Mouse (Mus musculus): ENCODE measurements around the gene Oser1. TPM values are rescaled to one million over a fixed set of nuclear protein-coding genes. Genes with fewer than 3 reads are reported as not detected.
A peak's percentile ranks its signal among the peaks of the same experiment; 100 is the strongest.

Gene Oser1
- polyA plus RNA-seq, 1 experiment from 2014 or later, result 74.9 TPM

DNA sequence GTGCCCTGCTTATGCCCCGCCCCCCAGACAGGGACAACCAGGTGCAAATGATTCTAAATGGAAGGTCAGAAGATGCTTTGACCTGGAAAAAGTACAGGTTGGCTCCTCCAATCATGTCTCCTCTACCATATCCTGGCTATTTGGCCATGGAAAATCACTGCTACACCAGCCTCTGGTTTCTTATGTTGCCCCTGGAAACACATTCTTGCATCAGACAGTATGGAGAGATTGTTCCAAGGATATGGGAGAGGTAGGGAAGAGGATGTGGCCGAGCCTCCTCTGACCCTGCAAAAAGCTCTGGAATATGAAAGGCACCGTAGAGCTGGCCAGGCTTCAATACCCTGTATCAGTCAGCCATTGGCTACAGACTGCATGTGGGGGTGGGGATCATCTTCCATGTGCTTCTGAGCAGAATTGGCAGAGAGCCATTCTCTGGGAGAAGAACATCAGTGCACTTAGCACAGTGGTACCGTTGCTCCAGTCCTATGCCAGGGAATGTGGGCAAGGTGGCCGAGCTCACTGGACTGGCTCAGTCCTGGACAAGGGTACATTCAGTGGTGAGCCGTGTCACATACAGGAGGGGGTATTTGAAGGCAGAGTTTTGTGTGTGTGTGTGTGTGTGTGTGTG is 26.3 kb upstream of the Oser1 start:
- H3K9me3 ChIP-seq (replicated peaks; ENCODE audit: low read length), result no peaks in the 10 kb centered on the region
- H3K4me1 ChIP-seq (replicated peaks; ENCODE audit: insufficient read depth, low read length), result no peaks in the 10 kb centered on the region
- 65% methylated on average over 6 of the region's 6 CpGs for WGBS
- no peaks in the 10 kb centered on the region for H3K36me3 ChIP-seq (ENCODE audit: insufficient read depth, low read length)
- no peak overlapping the region for H3K27ac ChIP-seq
- no peaks in the 10 kb centered on the region for H3K27me3 ChIP-seq (ENCODE audit: insufficient read depth, low read length)
- no peak for TF ChIP-seq CTCF (IDR thresholded peaks at IDR 0.05; ENCODE audit: low read depth)
- H3K9ac ChIP-seq (ENCODE audit: low read depth, low read length), result no peak overlapping the region
- no peak overlapping the region for H3K4me3 ChIP-seq (replicated peaks; ENCODE audit: low read depth, low read length)
- ATAC-seq (replicated peaks; ENCODE audit: low FRiP score, low read depth) (no peak), DNase-seq (ENCODE audit: low spot score) (peak; percentile 4)
- H3K4me2 ChIP-seq (ENCODE audit: low read length), result no peak overlapping the region

DNA sequence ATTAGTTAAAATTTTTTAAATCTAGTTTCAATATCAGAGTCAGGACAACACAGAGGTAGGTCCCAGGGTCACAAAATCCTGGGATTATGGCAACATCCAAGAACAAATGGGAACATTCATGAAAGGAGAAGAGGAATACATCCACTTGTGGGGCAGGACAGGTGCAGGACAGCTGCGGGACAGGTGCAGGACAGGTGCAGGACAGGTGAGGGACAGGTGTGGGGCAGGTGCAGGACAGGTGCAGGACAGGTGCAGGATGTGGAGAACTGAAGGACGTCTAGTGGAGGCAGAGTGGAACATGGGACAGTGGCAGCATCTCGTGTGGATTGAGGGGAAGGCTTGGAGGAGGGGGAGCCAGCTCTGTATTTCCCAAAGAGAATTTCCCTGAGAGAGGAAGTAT is 24.8 kb upstream of the Oser1 start:
- H3K27me3 ChIP-seq (ENCODE audit: insufficient read depth, low read length), result no peaks in the 10 kb centered on the region
- H3K9ac ChIP-seq (ENCODE audit: low read depth, low read length), result no peak overlapping the region
- no peaks in the 10 kb centered on the region for H3K36me3 ChIP-seq (ENCODE audit: insufficient read depth, low read length)
- no peak for TF ChIP-seq CTCF (IDR thresholded peaks at IDR 0.05; ENCODE audit: low read depth)
- H3K9me3 ChIP-seq (replicated peaks; ENCODE audit: low read length), result no peaks in the 10 kb centered on the region
- no peaks in the 10 kb centered on the region for H3K4me1 ChIP-seq (replicated peaks; ENCODE audit: insufficient read depth, low read length)
- ATAC-seq (replicated peaks; ENCODE audit: low FRiP score, low read depth) (no peak), DNase-seq (ENCODE audit: low spot score) (no peak)
- no peak overlapping the region for H3K4me2 ChIP-seq (ENCODE audit: low read length)
- no peak overlapping the region for H3K27ac ChIP-seq
- 59% methylated on average over 3 of the region's 3 CpGs for WGBS
- H3K4me3 ChIP-seq (replicated peaks; ENCODE audit: low read depth, low read length), result no peak overlapping the region

DNA sequence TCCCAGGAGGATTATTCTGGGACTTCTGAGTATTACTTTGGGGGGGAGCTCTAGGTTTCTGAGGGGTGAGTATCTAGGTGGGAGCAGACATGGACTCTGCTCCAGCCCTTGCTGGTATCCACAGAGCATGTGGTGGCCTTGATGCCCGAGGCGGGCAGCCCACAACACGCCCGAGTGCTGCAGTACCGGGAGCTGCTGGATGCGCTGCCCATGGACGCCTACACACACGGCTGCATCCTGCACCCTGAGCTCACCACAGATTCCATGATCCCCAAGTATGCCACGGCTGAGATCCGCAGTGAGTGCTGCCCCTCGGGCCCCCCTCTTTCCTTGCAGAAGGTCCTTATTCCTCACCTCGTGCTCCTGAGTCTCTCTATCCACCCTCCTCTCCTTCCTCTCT is 22.9 kb upstream of the Oser1 start:
- ATAC-seq (replicated peaks; ENCODE audit: low FRiP score, low read depth) (no peak), DNase-seq (ENCODE audit: low spot score) (no peak)
- TF ChIP-seq CTCF (IDR thresholded peaks at IDR 0.05; ENCODE audit: low read depth), result no peak
- 87% methylated on average over 12 of the region's 12 CpGs for WGBS
- no peak overlapping the region for H3K4me3 ChIP-seq (replicated peaks; ENCODE audit: low read depth, low read length)
- H3K4me1 ChIP-seq (replicated peaks; ENCODE audit: insufficient read depth, low read length), result no peaks in the 10 kb centered on the region
- no peak overlapping the region for H3K9ac ChIP-seq (ENCODE audit: low read depth, low read length)
- H3K36me3 ChIP-seq (ENCODE audit: insufficient read depth, low read length), result no peaks in the 10 kb centered on the region
- H3K27ac ChIP-seq, result no peak overlapping the region
- H3K9me3 ChIP-seq (replicated peaks; ENCODE audit: low read length), result no peaks in the 10 kb centered on the region
- no peak overlapping the region for H3K4me2 ChIP-seq (ENCODE audit: low read length)
- H3K27me3 ChIP-seq (ENCODE audit: insufficient read depth, low read length), result no peaks in the 10 kb centered on the region

DNA sequence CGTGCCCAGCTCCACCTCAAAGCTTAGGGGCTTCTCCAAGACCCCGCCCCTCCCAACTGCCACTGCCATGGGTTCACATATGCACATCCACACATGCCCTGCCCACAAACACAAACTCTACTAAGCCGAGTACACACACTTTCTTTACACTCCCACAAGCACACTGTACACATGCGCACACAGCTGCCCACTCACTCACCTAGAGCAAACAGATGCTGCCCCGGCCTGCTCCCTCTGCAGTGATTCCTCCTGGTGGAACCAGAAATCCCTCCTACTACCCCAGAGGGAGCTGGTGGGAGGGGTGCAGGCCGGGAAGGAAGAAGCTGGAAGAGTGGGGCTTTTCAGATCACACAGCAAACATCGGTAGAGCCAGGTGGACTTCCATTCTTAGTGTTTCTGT is 19.5 kb upstream of the Oser1 start:
- H3K9me3 ChIP-seq (replicated peaks; ENCODE audit: low read length), result no peaks in the 10 kb centered on the region
- TF ChIP-seq CTCF (IDR thresholded peaks at IDR 0.05; ENCODE audit: low read depth), result no peak
- no peak overlapping the region for H3K27ac ChIP-seq
- no peak overlapping the region for H3K9ac ChIP-seq (ENCODE audit: low read depth, low read length)
- H3K36me3 ChIP-seq (ENCODE audit: insufficient read depth, low read length), result no peaks in the 10 kb centered on the region
- H3K4me1 ChIP-seq (replicated peaks; ENCODE audit: insufficient read depth, low read length), result no peaks in the 10 kb centered on the region
- ATAC-seq (replicated peaks; ENCODE audit: low FRiP score, low read depth), result no peak
- no peak overlapping the region for H3K4me3 ChIP-seq (replicated peaks; ENCODE audit: low read depth, low read length)
- DNase-seq (ENCODE audit: low spot score), result no peak
- H3K4me2 ChIP-seq (ENCODE audit: low read length), result no peak overlapping the region
- 0 out of 2 replicates have a peak, but pooled peaks cover under 1% of the 10 kb centered on the region for H3K27me3 ChIP-seq (ENCODE audit: insufficient read depth, low read length)
- WGBS, result 58% methylated on average over 7 of the region's 7 CpGs

DNA sequence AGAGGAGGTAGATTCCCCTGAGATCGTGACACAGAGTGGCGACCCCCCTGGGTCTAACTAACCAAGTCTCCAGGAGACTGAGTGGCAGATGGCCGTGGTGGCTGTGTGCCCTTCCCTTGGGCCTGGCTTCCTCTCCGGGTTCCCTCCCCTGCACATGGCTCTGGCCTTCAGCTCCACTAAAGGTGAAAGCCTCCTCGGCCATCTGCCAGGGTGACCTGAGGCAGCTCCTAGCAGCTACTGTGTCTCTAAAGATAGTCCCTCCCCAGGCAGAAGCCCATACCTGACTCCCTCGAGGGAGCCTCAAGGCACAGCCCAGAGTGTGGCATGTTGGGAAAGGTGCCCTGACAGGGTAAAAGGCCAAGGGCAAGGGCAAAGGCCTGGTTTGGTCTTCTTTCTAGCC is 19.0 kb upstream of the Oser1 start:
- Histone ChIP-seq H3K4me1 (replicated peaks; ENCODE audit: insufficient read depth, low read length) (peaks cover 1% of the 10 kb centered on the region; the same call in 1 of the 2 replicates), H3K27ac (no peak overlapping the region), H3K36me3 (ENCODE audit: insufficient read depth, low read length) (no peaks in the 10 kb centered on the region), H3K4me2 (ENCODE audit: low read length) (no peak overlapping the region), H3K27me3 (ENCODE audit: insufficient read depth, low read length) (0 out of 2 replicates have a peak, but pooled peaks cover 5% of the 10 kb centered on the region), H3K4me3 (replicated peaks; ENCODE audit: low read depth, low read length) (no peak overlapping the region), H3K9me3 (replicated peaks; ENCODE audit: low read length) (no peaks in the 10 kb centered on the region), H3K9ac (ENCODE audit: low read depth, low read length) (no peak overlapping the region)
- no peak for DNase-seq (ENCODE audit: low spot score)
- no peak for TF ChIP-seq CTCF (IDR thresholded peaks at IDR 0.05; ENCODE audit: low read depth)
- ATAC-seq (replicated peaks; ENCODE audit: low FRiP score, low read depth), result no peak
- 65% methylated on average over 6 of the region's 6 CpGs for WGBS

DNA sequence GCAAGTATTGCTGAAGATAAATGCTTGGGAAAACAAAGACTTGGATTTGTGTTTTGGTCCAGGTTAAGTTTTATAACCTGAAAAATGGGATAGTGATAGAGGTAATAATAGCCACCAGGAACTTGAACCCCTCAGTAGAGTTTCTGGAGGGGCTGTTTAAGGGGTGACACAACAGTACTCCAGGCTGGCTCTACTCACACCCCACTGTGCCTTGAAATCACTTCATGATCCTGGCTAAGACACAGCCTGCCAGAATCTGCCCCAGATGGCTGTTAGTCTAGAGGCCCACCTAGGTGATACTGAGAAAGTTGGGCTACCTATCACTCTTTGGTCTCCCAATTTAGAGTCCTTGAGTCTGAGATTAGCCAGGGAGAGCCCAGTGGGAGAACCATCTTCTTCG is 15.0 kb upstream of the Oser1 start:
- Histone ChIP-seq H3K27me3 (ENCODE audit: insufficient read depth, low read length) (0 out of 2 replicates have a peak, but pooled peaks cover 7% of the 10 kb centered on the region), H3K4me1 (replicated peaks; ENCODE audit: insufficient read depth, low read length) (peaks cover 6% of the 10 kb centered on the region; the same call in 1 of the 2 replicates), H3K36me3 (ENCODE audit: insufficient read depth, low read length) (no peaks in the 10 kb centered on the region), H3K27ac (no peak overlapping the region), H3K4me3 (replicated peaks; ENCODE audit: low read depth, low read length) (no peak overlapping the region), H3K4me2 (ENCODE audit: low read length) (no peak overlapping the region), H3K9ac (ENCODE audit: low read depth, low read length) (no peak overlapping the region), H3K9me3 (replicated peaks; ENCODE audit: low read length) (no peaks in the 10 kb centered on the region)
- no peak for DNase-seq (ENCODE audit: low spot score)
- WGBS, result 46% methylated on average over 1 of the region's 1 CpGs
- no peak for TF ChIP-seq CTCF (IDR thresholded peaks at IDR 0.05; ENCODE audit: low read depth)
- no peak for ATAC-seq (replicated peaks; ENCODE audit: low FRiP score, low read depth)

All from kidney, postnatal 0 days (tissue).